Mouse (Mus musculus) thymus, postnatal 25 days (tissue): Measurements from ENCODE around the gene Myh11.

Source experiments
- DNase-seq: peaks from one replicate; pipeline ENCODE4 v3.0.0; 2022

The Myh11 gene

GRCm38 (mm10) chr16:14265203-14265920, 25.8 kb downstream of the Myh11 start:
- no peak for DNase-seq

GRCm38 (mm10) chr16:14264504-14264903, 26.7 kb downstream of the Myh11 start:
- DNase-seq = no peak

DNA sequence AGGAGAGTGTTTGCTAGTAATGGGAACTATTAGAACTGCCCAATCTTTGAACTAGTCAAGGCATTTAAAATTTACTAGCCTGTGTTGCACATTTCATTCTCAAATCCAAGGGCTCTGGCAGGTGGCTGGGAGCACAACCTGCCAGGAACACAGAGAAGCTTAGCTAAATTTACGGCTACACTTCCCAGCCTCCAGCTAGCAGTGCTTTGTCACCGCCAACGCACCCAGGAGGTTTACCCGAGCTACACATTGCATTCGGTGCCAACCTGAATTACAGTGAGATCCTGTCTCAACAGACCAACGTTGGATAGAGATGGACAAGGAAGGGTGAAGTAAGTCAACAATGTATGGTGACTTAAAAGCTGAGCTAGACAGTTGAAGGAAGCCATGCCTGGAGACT, 27.9 kb downstream of the Myh11 start:
- no peak for DNase-seq

- DNase-seq = no peak
Observed at GRCm38 (mm10) chr16:14262410-14262809, 28.8 kb downstream of the Myh11 start.

DNA sequence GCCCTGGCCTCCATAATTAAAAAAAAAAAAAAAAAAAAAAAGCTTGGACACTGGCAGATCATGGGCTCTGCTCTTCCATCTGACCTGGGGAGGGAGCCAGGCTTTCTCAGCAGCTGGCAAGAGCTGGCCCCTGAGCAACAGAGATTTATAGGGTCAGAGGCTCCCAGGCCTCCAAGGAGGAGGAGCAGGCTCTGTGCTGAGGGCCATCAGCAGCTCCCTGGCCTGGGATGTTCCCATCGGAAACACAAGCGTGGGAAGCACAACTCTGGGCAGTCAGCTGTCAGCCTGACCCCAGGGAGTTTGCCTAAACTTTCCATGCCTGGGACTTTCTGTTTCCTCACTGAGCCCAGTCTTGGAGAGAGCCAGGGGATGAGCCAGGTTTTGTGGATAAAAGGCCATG, 32.3 kb downstream of the Myh11 start:
- DNase-seq = no peak

GRCm38 (mm10) chr16:14253586-14253985, 37.6 kb downstream of the Myh11 start:
- DNase-seq = no peak

DNA sequence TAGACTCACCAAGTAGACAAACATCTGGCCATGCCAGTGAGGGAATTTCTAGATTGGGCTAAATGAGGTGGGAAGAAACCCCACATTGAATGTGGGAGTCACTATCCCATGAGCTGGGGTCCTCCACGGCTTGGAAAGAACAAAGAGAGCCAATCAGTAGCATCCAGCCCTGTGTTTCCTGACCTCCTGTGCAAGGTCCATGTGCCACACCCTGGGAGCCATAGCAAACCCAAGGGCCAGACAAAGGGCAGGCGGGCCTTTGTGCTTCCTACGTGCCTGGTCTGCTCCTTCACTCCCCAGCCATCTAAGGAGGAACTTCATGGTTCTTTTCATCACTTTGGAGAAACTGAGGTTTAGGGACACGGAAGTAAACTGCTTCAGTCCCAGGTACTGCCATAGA, 38.3 kb downstream of the Myh11 start:
- no peak for DNase-seq

- DNase-seq = no peak
Observed at GRCm38 (mm10) chr16:14249913-14250312, 41.3 kb downstream of the Myh11 start.

DNA sequence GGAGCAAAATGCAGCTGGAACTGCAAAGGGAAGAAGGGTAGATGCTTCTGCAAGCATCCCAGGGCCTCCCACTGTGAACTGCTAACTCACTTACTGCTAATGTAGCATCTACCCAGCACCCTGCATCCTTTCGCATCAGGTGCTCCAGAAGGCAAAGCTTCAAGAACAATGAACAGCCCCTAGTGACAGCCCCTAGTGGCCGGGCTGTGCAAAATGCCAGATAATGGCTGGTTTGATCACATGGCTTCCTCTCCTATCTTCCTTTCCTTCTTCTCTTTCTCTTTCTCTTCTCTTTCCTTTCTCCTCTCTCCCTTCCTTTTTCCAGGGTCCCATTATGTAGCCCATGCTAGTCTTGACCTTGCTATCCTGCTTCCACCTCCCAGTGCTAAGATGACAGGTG, 48.6 kb downstream of the Myh11 start:
- DNase-seq = peak; percentile 16

GRCm38 (mm10) chr16:14242059-14242458, 49.1 kb downstream of the Myh11 start:
- DNase-seq = no peak

- DNase-seq = peak; percentile 66
Observed at GRCm38 (mm10) chr16:14237100-14237723, 54.0 kb downstream of the Myh11 start.

DNA sequence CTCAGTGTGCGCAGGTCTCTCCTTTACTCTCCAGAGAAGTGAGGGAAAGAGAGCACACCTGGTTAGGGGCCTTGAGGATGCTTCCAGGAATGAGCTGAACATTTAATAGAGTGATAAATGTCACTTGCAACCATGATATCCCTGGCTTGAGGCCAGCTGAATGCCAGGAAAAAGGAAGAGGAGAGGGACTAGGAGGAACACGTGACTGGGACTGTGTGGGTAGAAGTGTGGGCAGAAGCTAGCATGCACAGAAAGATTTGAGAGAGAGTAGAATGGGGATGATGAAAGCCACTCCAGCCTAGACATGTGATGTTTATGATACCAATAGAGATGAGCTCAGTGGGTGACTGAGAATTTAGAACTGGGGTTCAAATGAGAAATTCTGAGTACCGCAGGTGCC, 76.0 kb downstream of the Myh11 start:
- no peak for DNase-seq

DNA sequence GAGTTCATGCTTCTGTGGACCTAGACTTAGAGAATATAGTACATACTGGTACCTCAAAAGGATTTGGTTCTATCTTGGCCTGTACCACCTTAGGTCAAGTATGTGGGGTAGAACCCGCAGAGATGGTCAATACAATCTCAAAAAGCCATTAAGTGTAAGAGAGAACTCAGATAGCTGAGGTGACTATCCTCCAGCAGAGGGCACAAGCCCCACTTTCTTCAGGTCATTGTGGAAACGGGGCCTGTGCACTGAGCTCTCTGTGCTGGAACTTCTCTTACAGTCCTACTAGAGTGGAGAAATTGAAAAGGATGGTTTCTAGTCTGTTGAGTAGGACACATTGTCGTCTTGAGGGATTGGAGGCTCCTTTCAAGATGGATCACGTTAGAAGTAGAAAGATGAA, 92.4 kb downstream of the Myh11 start:
- DNase-seq = no peak

DNA sequence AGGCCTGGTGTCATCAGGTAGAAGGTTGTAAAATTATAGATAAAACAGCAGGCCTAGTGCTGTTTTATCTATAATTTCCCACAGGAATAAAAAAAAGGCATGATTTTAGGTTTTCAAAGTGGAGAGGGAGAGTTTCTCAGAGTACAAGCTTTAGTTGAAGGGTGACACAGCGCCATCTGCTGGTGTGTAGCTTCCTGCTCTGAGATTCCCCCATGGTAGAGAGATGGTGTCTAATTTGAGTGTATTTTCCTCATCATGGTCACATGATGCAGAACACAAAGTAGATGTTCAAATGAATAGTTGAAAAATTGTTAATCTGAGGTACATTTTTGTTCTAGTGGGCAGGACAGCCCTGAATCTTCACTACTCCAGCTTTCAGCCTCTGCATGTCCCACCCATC, 95.7 kb downstream of the Myh11 start:
- peak; percentile 49 for DNase-seq

DNA sequence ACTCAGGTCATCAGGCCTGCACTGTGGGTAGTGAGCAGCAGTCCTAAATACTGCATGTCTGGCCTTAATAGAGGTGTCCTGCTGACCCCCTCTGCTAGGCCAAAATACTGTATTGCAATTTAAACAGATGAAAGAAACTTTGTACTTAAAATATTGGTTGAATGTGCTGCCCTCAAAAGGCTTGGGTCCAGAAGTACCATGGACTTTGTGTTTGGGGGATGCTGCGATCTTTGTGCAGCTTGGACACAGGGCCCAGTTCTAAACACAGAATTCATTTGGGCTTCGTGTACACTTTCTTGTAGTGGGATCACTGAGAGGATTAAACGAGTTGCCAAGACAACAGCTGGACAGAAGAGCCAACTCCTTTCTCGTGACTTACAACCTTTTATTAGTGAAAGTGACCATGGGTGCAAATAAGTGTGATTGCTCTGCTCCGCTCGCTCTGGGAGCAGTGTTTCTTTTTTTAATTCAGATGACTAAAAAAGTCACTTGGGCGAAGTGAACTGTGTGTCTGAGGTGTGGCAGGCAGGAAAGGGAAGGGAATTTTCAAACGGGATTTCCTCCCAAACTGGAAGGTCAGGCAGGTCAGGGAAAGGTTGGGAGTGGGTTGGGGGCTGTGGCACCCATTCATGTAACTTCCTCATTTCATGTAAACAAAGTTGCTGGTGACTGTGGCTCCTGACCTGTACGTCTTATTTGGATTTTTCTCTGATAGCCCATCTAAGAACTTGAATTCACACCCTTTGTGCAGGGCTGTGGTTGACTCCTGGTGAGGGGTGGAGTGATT, 96.8 kb downstream of the Myh11 start:
- DNase-seq = no peak

DNA sequence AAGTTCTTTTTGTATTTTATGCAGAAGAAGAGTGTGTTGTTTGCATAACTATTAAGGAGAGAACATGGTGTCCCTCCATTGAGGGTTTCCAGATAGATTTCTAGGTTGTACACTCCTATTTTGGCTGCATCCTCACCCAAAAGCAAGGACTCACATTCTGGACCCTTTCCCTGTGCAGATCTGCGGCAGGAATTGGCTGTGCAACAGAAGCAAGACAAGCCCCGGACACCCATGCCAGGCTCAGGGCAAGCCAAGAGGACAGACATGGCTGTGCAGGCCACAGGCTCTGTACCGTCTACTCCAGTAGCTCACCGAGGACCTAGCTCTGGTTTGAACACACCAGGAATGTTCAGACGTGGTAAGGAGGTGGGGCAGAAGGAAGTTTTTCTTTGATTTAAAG, 105.7 kb downstream of the Myh11 start:
- DNase-seq = no peak

- DNase-seq = no peak
Observed at GRCm38 (mm10) chr16:14183856-14184255, 107.3 kb downstream of the Myh11 start.

- no peak for DNase-seq
Observed at GRCm38 (mm10) chr16:14182360-14182759, 108.8 kb downstream of the Myh11 start.

DNA sequence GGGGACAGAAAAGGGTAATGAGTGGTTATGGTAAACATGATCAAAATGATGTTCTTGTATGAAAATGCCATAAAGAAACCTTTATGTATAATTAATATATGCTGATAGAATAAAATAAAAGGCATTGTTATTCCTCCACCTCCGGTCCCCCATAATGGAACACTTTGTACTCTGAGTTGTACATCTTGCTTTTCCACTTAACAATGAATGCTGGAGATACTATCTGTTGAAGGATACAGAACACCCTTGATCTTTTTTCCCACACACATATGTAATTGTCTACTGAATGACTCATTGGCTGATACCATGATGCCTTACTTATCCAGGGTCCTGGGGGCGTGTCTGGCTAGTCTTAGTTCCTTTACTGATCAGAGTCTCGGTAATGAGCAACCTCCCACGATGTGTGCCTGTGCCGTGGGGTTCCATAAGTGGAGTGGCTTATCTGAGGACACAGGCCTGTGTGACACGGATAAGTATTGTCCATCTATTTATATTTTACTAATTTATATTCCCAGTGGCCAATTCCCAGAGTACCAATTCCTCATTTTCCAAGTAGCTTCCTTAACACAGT, 110.9 kb downstream of the Myh11 start:
- DNase-seq = no peak

GRCm38 (mm10) chr16:14178041-14178440, 113.1 kb downstream of the Myh11 start:
- no peak for DNase-seq

DNA sequence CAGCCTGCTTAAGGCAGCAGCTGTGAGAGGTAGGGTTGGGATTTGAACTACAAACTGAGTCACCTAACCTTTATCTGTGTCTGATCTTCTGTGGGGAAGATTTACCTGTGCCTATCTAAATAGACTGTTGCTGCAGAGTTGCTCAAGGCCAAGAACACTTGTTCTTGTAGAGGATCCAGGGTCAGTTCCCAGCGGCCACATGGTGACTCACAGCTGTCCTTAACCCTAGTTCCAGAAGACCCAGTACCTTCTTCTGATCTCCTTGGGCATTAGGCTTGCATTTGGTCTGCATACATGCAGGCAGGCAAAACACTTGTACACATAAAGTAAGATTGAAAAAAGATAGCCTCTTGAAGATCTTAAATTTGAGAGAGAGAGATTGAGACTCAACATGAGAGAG, 121.5 kb downstream of the Myh11 start:
- no peak for DNase-seq

- no peak for DNase-seq
Observed at GRCm38 (mm10) chr16:14166490-14166889, 124.7 kb downstream of the Myh11 start.

GRCm38 (mm10) chr16:14163731-14164130, 127.4 kb downstream of the Myh11 start:
- DNase-seq = no peak

GRCm38 (mm10) chr16:14162988-14163416, 128.2 kb downstream of the Myh11 start, which contains the start of the genes Nde1 and Marf1:
Gene Nde1, plus strand, starts transcription at chr16:14163275.
Gene Marf1, minus strand, starts transcription at chr16:14163351.
- peak; percentile 92 for DNase-seq
